Mouse (Mus musculus) liver, embryonic 14.5 days (tissue): ENCODE results near the gene Cox10.

Source experiments
- CTCF ChIP-seq: IDR thresholded peaks from 2 replicates; pipeline ENCODE4 v1.5.1; 2016; ENCODE audit warnings: antibody characterized with exemption, low read depth, control low read depth
- EP300 ChIP-seq: IDR thresholded peaks from 2 replicates; pipeline ENCODE4 v1.6.1; 2016; ENCODE audit warnings: antibody characterized with exemption, low read depth

GRCm38 (mm10) chr11:63971462-63971861 is 107.8 kb downstream of the Cox10 start:
- TF ChIP-seq CTCF: no peak
- no peak for TF ChIP-seq EP300
